Mouse (Mus musculus) CH12.LX (cell line): ENCODE results near the gene Xpo4. TPM values are rescaled to one million over a fixed set of nuclear protein-coding genes. Genes with fewer than 3 reads are reported as not detected.

ENCODE experiments used
- DNase-seq: peaks from one replicate; pipeline ENCODE4 v3.0.0-alpha.2; 2013; ENCODE audit errors: extremely low read depth
- H3K27ac ChIP-seq: 2 replicates; pipeline ENCODE4 v1.5.1; 2012; ENCODE audit warnings: low read depth, mild to moderate bottlenecking, control low read depth, moderate library complexity; ENCODE audit not compliant: insufficient read depth
- H3K27me3 ChIP-seq: replicated peaks from 2 replicates; pipeline ENCODE3; 2012; ENCODE audit warnings: inconsistent platforms
- H3K36me3 ChIP-seq, 2 experiments: replicated peaks in 1 of 2; 2 replicates each; pipeline versions ENCODE3 to v1.6.1; 2012; ENCODE audit warnings: inconsistent platforms in 1 of 2, low read length in 1 of 2, mild to moderate bottlenecking in 1 of 2, mixed read lengths in 1 of 2, moderate library complexity in 1 of 2; ENCODE audit not compliant: control insufficient read depth in 1 of 2, insufficient read depth in 1 of 2
- H3K4me1 ChIP-seq, 2 experiments: 2 replicates each; pipeline ENCODE4 v1.6.1; 2012; ENCODE audit warnings: inconsistent platforms in 1 of 2, moderate library complexity in 1 of 2; ENCODE audit not compliant: insufficient read depth in 2 of 2, control insufficient read depth in 1 of 2
- H3K4me2 ChIP-seq: 2 replicates; pipeline ENCODE4 v1.6.1; 2012; ENCODE audit warnings: low read depth, mild to moderate bottlenecking, control low read depth; ENCODE audit not compliant: poor library complexity, insufficient read depth, severe bottlenecking
- H3K4me3 ChIP-seq, 3 experiments: fragments of 150-350 bp in 1 of 3; sonication (generic) in 1 of 3; replicated peaks in 1 of 3; 2 replicates each; pipeline versions ENCODE3 to v1.5.1; 2011 to 2012; ENCODE audit warnings: low read depth in 2 of 3, low read length in 2 of 3, mild to moderate bottlenecking in 2 of 3, moderate library complexity in 2 of 3, control low read depth in 1 of 3, improper control_type of control experiment in 1 of 3, inconsistent platforms in 1 of 3, mixed read lengths in 1 of 3; ENCODE audit not compliant: poor library complexity in 1 of 3
- H3K79me2 ChIP-seq: replicated peaks from 2 replicates; pipeline ENCODE4 v1.6.1; 2012; ENCODE audit warnings: mild to moderate bottlenecking, moderate library complexity; ENCODE audit not compliant: control insufficient read depth, poor library complexity, insufficient read depth, severe bottlenecking; ENCODE audit errors: extremely low read depth
- H3K9ac ChIP-seq: 2 replicates; pipeline ENCODE4 v1.6.1; 2012; ENCODE audit warnings: low read depth, mild to moderate bottlenecking, control low read depth, moderate library complexity; ENCODE audit not compliant: insufficient read depth
- H3K9me3 ChIP-seq: replicated peaks from 2 replicates; pipeline ENCODE3; 2012; ENCODE audit warnings: low read length, inconsistent platforms, mixed read lengths
- CHD1 ChIP-seq: IDR thresholded peaks from 2 replicates; pipeline ENCODE4 v1.6.1; 2012; ENCODE audit warnings: low read depth, low read length, improper control_type of control experiment, inconsistent platforms
- CHD2 ChIP-seq: IDR thresholded peaks from 2 replicates; pipeline ENCODE4 v1.6.1; 2011; ENCODE audit warnings: low read length, improper control_type of control experiment
- CTCF ChIP-seq, 2 experiments: IDR thresholded peaks in 1 of 2; conservative IDR thresholded peaks in 1 of 2; 2 replicates each; pipeline ENCODE4 v1.5.1; 2011 to 2012; ENCODE audit warnings: low read depth in 2 of 2, low read length in 2 of 2, improper control_type of control experiment in 1 of 2, inconsistent platforms in 1 of 2, mild to moderate bottlenecking in 1 of 2, moderate library complexity in 1 of 2
- E2F4 ChIP-seq: IDR thresholded peaks from 2 replicates; pipeline ENCODE4 v1.6.1; 2011; ENCODE audit warnings: low read depth, low read length, improper control_type of control experiment; ENCODE audit not compliant: insufficient replicate concordance
- ETS1 ChIP-seq: conservative IDR thresholded peaks from 2 replicates; pipeline ENCODE4 v1.6.1; 2012; ENCODE audit warnings: low read depth, mild to moderate bottlenecking, inconsistent platforms, low read length, improper control_type of control experiment, moderate library complexity
- GABPA ChIP-seq: IDR thresholded peaks from 2 replicates; pipeline ENCODE4 v1.6.1; 2012; ENCODE audit warnings: low read depth, low read length, improper control_type of control experiment, inconsistent platforms; ENCODE audit not compliant: insufficient replicate concordance
- KAT2A ChIP-seq: IDR thresholded peaks from 2 replicates; pipeline ENCODE4 v1.6.1; 2012; ENCODE audit warnings: low read length, improper control_type of control experiment, inconsistent platforms; ENCODE audit not compliant: insufficient replicate concordance
- MAX ChIP-seq: IDR thresholded peaks from 2 replicates; pipeline ENCODE4 v1.6.1; 2011; ENCODE audit warnings: low read length, improper control_type of control experiment
- MAZ ChIP-seq: IDR thresholded peaks from 2 replicates; pipeline ENCODE4 v1.6.1; 2012; ENCODE audit warnings: low read depth, mild to moderate bottlenecking, inconsistent platforms, low read length, improper control_type of control experiment, moderate library complexity
- MEF2A ChIP-seq: IDR thresholded peaks from 2 replicates; pipeline ENCODE4 v1.6.1; 2014; ENCODE audit warnings: low read depth, mild to moderate bottlenecking, inconsistent platforms, low read length, improper control_type of control experiment, borderline replicate concordance
- MYC ChIP-seq: IDR thresholded peaks from 2 replicates; pipeline ENCODE4 v1.6.1; 2011; ENCODE audit warnings: low read depth, mild to moderate bottlenecking, improper control_type of control experiment, low read length
- NELFE ChIP-seq: IDR thresholded peaks from 2 replicates; pipeline ENCODE4 v1.6.1; 2011; ENCODE audit warnings: low read depth, low read length, improper control_type of control experiment
- NRF1 ChIP-seq: IDR thresholded peaks from 2 replicates; pipeline ENCODE4 v1.6.1; 2014; ENCODE audit warnings: low read depth, mild to moderate bottlenecking, inconsistent platforms, low read length, improper control_type of control experiment, moderate library complexity
- RAD21 ChIP-seq: IDR thresholded peaks from 2 replicates; pipeline ENCODE4 v1.6.1; 2011; ENCODE audit warnings: low read depth, mild to moderate bottlenecking, low read length, improper control_type of control experiment, moderate library complexity
- SMC3 ChIP-seq: IDR thresholded peaks from 2 replicates; pipeline ENCODE4 v1.6.1; 2011; ENCODE audit warnings: low read depth, low read length, improper control_type of control experiment
- TBP ChIP-seq: conservative IDR thresholded peaks from 2 replicates; pipeline ENCODE4 v1.6.1; 2011; ENCODE audit warnings: low read depth, low read length, improper control_type of control experiment
- TCF12 ChIP-seq: IDR thresholded peaks from 2 replicates; pipeline ENCODE4 v1.6.1; 2014; ENCODE audit warnings: low read depth, mild to moderate bottlenecking, inconsistent platforms, low read length, improper control_type of control experiment
- UBTF ChIP-seq: IDR thresholded peaks from 2 replicates; pipeline ENCODE4 v1.6.1; 2012; ENCODE audit warnings: low read depth, mild to moderate bottlenecking, inconsistent platforms, low read length, improper control_type of control experiment, moderate library complexity
- USF1 ChIP-seq: IDR thresholded peaks from 2 replicates; pipeline ENCODE4 v1.6.1; 2014; ENCODE audit warnings: low read depth, mild to moderate bottlenecking, inconsistent platforms, low read length, improper control_type of control experiment
- USF2 ChIP-seq: conservative IDR thresholded peaks from 2 replicates; pipeline ENCODE4 v1.6.1; 2011; ENCODE audit warnings: low read depth, low read length, improper control_type of control experiment
- ZMIZ1 ChIP-seq: IDR thresholded peaks from 2 replicates; pipeline ENCODE4 v1.6.1; 2012; ENCODE audit warnings: low read depth, mild to moderate bottlenecking, inconsistent platforms, low read length, improper control_type of control experiment
- ZNF384 ChIP-seq: IDR thresholded peaks from 2 replicates; pipeline ENCODE4 v1.6.1; 2012; ENCODE audit warnings: low read depth, low read length, improper control_type of control experiment, inconsistent platforms
- dilution Hi-C: fragments of 300-500 bp; cut with MboI; formaldehyde crosslinking; loops from 2 replicates; pipeline ENCODE4 v1.14.3; 2020; ENCODE audit warnings: low sequenced_read_pairs; ENCODE audit not compliant: extremely low pct_unique_long_range_greater_than_20kb, extremely low pct_ligation_motif_present
- in situ Hi-C: fragments of 300-500 bp; cut with MboI; formaldehyde crosslinking; loops from 3 replicates; pipeline ENCODE4 v1.14.3; 2019; ENCODE audit warnings: low sequenced_read_pairs, low pct_ligation_motif_present, low pct_unique_long_range_greater_than_20kb, mixed read lengths
- polyA plus RNA-seq: library from polyadenylated mRNA; unstranded; fragments of >175 nt; gene quantifications from 2 replicates; pipeline ENCODE4 v1.2.1, GENCODE M21; 2012; ENCODE audit warnings: low read depth; ENCODE audit not compliant: insufficient read length
- total RNA-seq, 2 experiments: library from RNA; depleted of rRNA; stranded (reverse); fragments of 300-350 nt in 1 of 2; fragments of >200 nt in 1 of 2; gene quantifications; 2 replicates each; pipeline ENCODE4 v1.2.3; 2012 to 2014

Xpo4 gene
- total and polyA plus RNA-seq, 3 experiments = 30.2 to 47.3 (median 43.0) TPM

DNA sequence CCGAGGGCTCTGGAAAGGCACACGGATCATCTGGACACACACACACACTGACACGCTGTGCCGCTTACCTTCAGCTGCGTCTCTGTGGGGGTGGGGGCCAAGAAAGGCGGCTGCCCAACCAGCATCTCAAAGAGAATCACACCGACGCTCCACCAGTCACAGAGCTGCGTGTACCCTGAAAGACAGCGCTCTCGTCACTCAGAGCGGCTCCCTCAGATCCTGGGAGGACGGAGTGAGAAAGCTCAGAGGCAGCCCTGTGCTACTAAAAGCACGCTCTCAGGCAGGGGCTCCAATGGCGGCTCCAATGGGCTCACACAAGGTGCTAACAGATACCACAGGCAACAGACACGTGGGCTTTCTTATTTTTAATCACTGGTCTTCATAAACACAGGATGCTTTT, 29.0 kb upstream of the Xpo4 start:
- dilution Hi-C loops = no loop called here
- Histone ChIP-seq H3K4me1 (no peaks in the 10 kb centered on the region), H3K9ac (no peak overlapping the region), H3K79me2 (no peaks in the 10 kb centered on the region), H3K9me3 (no peaks in the 10 kb centered on the region), H3K4me2 (no peak overlapping the region)
- DNase-seq = no peak
- TF ChIP-seq MAX (no peak), ZMIZ1 (no peak), E2F4 (no peak), NELFE (no peak), USF1 (no peak), USF2 (no peak), CHD2 (no peak), GABPA (no peak), MYC (no peak), ETS1 (no peak), TBP (no peak), MEF2A (no peak), RAD21 (no peak), ZNF384 (no peak), CTCF (conservative IDR thresholded peaks at IDR 0.05 in 1 of 2, IDR thresholded peaks at IDR 0.05 in 1 of 2; ENCODE audit: low read depth in 2 of 2, low read length in 2 of 2) (no peak)
- TF ChIP-seq, all 38 proteins: peak for 0
- in situ Hi-C loops = no loop called here
- H3K4me3 ChIP-seq = no peak overlapping the region
- H3K27me3 ChIP-seq = no peaks in the 10 kb centered on the region
- H3K36me3 ChIP-seq = no peaks in the 10 kb centered on the region
- H3K27ac ChIP-seq = no peak overlapping the region

DNA sequence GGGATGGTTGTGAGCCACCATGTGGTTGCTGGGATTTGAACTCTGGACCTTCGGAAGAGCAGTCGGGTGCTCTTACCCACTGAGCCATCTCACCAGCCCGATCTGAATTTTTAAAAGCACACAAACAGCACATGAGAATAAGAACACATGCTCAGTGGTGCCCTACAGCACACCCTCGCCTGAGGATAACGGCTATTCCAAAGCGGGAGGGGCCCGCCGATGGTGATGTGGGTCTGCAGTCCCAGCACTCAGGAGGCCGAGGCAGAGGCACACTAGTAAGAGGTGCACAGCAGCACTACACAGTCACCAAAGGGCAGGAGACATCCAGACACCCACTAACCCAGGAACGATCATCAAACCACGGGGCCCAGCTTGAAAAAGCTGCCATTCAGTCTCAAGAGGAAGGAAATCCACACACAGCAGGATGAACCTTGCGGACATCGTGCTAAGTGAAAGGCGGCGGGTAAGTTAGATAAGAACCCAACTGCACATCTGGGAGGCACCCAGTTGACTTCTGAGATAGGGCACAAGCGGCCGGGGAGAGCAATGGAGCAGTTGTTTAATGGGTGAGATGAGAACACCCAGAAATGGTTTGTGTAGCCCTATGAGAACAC, 27.4 kb upstream of the Xpo4 start:
- Histone ChIP-seq H3K79me2 (no peaks in the 10 kb centered on the region), H3K36me3 (no peaks in the 10 kb centered on the region), H3K4me3 (no peak overlapping the region), H3K4me2 (no peak overlapping the region), H3K27ac (no peak overlapping the region), H3K9ac (no peak overlapping the region), H3K9me3 (no peaks in the 10 kb centered on the region), H3K4me1 (no peaks in the 10 kb centered on the region), H3K27me3 (no peaks in the 10 kb centered on the region)
- in situ Hi-C loops (no loop called here), dilution Hi-C loops (no loop called here)
- TF ChIP-seq KAT2A (no peak), CHD1 (no peak), NRF1 (no peak), USF1 (no peak), MEF2A (no peak), UBTF (no peak), E2F4 (no peak), TCF12 (no peak), TBP (no peak), NELFE (no peak), MAZ (no peak), SMC3 (no peak)
- no peak for DNase-seq
